ENCODE assay signal across 19 mouse cellular contexts in genomic region chr12:83578356-83578755, GRCm38 (mm10). TPM values are rescaled to one million over a fixed set of nuclear protein-coding genes. Genes with fewer than 3 reads are reported as not detected.
A peak's percentile ranks its signal among the peaks of the same experiment; 100 is the strongest.
DNase-seq lines count a peak whose midpoint lies in the region; ATAC-seq and TF ChIP-seq lines count a peak whose summit lies in the region.
"Had no signal": no experiment of that assay in that cellular context is flagged by ENCODE, and none has a peak within 500 bp of the region (broad histone marks: within the 10 kb centered on the region; RNA-seq: fewer than 3 reads in every experiment).

No protein-coding gene starts in this region.

- WGBS in liver, adult 2 months = 85% methylated on average over 2 of the region's 2 CpGs
- 81% methylated on average over 2 of the region's 2 CpGs for WGBS in intestine, embryonic 14.5 days
- 73% methylated on average over 2 of the region's 2 CpGs for WGBS in liver, embryonic 14.5 days (ENCODE audit: insufficient replicate concordance)
- 84% methylated on average over 2 of the region's 2 CpGs for WGBS in stomach, postnatal 0 days

- H3K9me3 ChIP-seq in intestine, embryonic 14.5 days (ENCODE audit: control insufficient read depth, low read length) = no peaks in the 10 kb centered on the region
- no peaks in the 10 kb centered on the region for H3K9me3 ChIP-seq in liver, embryonic 14.5 days (ENCODE audit: control insufficient read depth, low read length)
- H3K9me3 ChIP-seq in stomach, postnatal 0 days (ENCODE audit: control insufficient read depth, low read length) = no peaks in the 10 kb centered on the region
- H3K9me3 ChIP-seq: embryonic facial prominence, embryonic 12.5 days; forebrain, embryonic 15.5 days; G1E had no signal

- H3K79me2 ChIP-seq in liver, adult 2 months (ENCODE audit: control insufficient read depth, insufficient read depth, low read length) = peaks cover 20% of the 10 kb centered on the region; the same call in 1 of the 2 replicates

- H3K27ac ChIP-seq in liver, adult 2 months (replicated peaks; ENCODE audit: insufficient read depth, low read depth, low read length) = peak overlapping the region; percentile 81
- peak overlapping the region; percentile 8; the same call in 1 of the 2 replicates for H3K27ac ChIP-seq in intestine, embryonic 14.5 days (ENCODE audit: low read depth)
- peak overlapping the region; percentile 98 for H3K27ac ChIP-seq in liver, embryonic 14.5 days
- H3K27ac ChIP-seq in stomach, postnatal 0 days (replicated peaks) = peak overlapping the region; percentile 35; the same call in 1 of the 2 replicates
- H3K27ac ChIP-seq: embryonic facial prominence, embryonic 12.5 days; forebrain, embryonic 15.5 days; hindbrain, embryonic 14.5 days; kidney, postnatal 0 days had no signal

- ATAC-seq in intestine, embryonic 14.5 days (replicated peaks; ENCODE audit: low FRiP score, low TSS enrichment, low read depth) = no peak
- no peak for ATAC-seq in liver, embryonic 14.5 days (ENCODE audit: insufficient read depth)
- ATAC-seq in stomach, postnatal 0 days (ENCODE audit: low FRiP score, low TSS enrichment) = no peak
- ATAC-seq in megakaryocyte, adult 5-6 weeks (ENCODE audit: poor library complexity, severe bottlenecking) = no peak
- ATAC-seq: forebrain, embryonic 15.5 days had no signal

- TF ChIP-seq POLR2A in liver, adult 2 months (IDR thresholded peaks at IDR 0.05; ENCODE audit: extremely low read depth, insufficient read depth, low read length) = no peak

- no peak overlapping the region for H3K9ac ChIP-seq in liver, adult 2 months (ENCODE audit: low read depth, low read length)
- H3K9ac ChIP-seq in intestine, embryonic 14.5 days (ENCODE audit: low read length) = no peak overlapping the region
- peak overlapping the region; percentile 76 for H3K9ac ChIP-seq in liver, embryonic 14.5 days (replicated peaks)
- no peak overlapping the region for H3K9ac ChIP-seq in stomach, postnatal 0 days (ENCODE audit: low read length)
- H3K9ac ChIP-seq: embryonic facial prominence, embryonic 12.5 days; forebrain, embryonic 15.5 days; hindbrain, embryonic 14.5 days; lung, embryonic 14.5 days had no signal

- no peak for DNase-seq in liver, adult 2 months (ENCODE audit: extremely low read depth, low read depth, low spot score)
- DNase-seq in liver = no peak
- no peak for DNase-seq in intestine, embryonic 14.5 days (ENCODE audit: low spot score)
- no peak for DNase-seq in liver, embryonic 14.5 days (ENCODE audit: low read depth in 3 of 3, low spot score in 3 of 3)
- DNase-seq in stomach, postnatal 0 days (ENCODE audit: low spot score) = no peak
- DNase-seq in spleen, postnatal 36 days (ENCODE audit: low spot score in 2 of 2) = no peak
- DNase-seq in yolk sac, embryonic 10.5 days (ENCODE audit: low spot score) = no peak
- DNase-seq: cerebellum, adult 9-11 months; heart, postnatal 36 days; lung, embryonic 14.5 days; right cerebral cortex, postnatal 25 days; thymus, postnatal 25 days had no signal

- H3K36me3 ChIP-seq in liver, adult 2 months (ENCODE audit: control insufficient read depth, insufficient read depth, low read length) = peaks cover 26% of the 10 kb centered on the region
- H3K36me3 ChIP-seq in intestine, embryonic 14.5 days (ENCODE audit: control insufficient read depth, insufficient read depth, low read length) = peaks cover 21% of the 10 kb centered on the region
- H3K36me3 ChIP-seq in liver, embryonic 14.5 days (replicated peaks; ENCODE audit: control insufficient read depth, insufficient read depth, low read depth) = peaks cover 4% of the 10 kb centered on the region
- H3K36me3 ChIP-seq in stomach, postnatal 0 days (ENCODE audit: control insufficient read depth, insufficient read depth, low read length) = peaks cover 10% of the 10 kb centered on the region

- no peak for TF ChIP-seq EP300 in liver, embryonic 14.5 days (IDR thresholded peaks at IDR 0.05; ENCODE audit: low read depth)
- TF ChIP-seq EP300 in stomach, postnatal 0 days (optimal IDR thresholded peaks at IDR 0.05) = no peak

- no peak for TF ChIP-seq CTCF in liver, adult 2 months (IDR thresholded peaks at IDR 0.05; ENCODE audit: low read depth, low read length)
- no peak for TF ChIP-seq CTCF in liver, embryonic 14.5 days (IDR thresholded peaks at IDR 0.05; ENCODE audit: low read depth)
- no peak for TF ChIP-seq CTCF in stomach, postnatal 0 days (IDR thresholded peaks at IDR 0.05; ENCODE audit: low read depth)

- no peak overlapping the region for H3K4me2 ChIP-seq in intestine, embryonic 14.5 days (ENCODE audit: low read length)
- peak overlapping the region; percentile 77 for H3K4me2 ChIP-seq in liver, embryonic 14.5 days (ENCODE audit: low read depth)
- H3K4me2 ChIP-seq in stomach, postnatal 0 days (replicated peaks; ENCODE audit: low read depth) = no peak overlapping the region
- H3K4me2 ChIP-seq: embryonic facial prominence, embryonic 12.5 days; forebrain, embryonic 15.5 days; hindbrain, embryonic 14.5 days; lung, embryonic 14.5 days; midbrain, embryonic 11.5 days had no signal

- H3K4me3 ChIP-seq in liver, adult 2 months (ENCODE audit: insufficient read depth, low read depth, low read length) = no peak overlapping the region
- H3K4me3 ChIP-seq in intestine, embryonic 14.5 days (ENCODE audit: low read depth, low read length) = no peak overlapping the region
- H3K4me3 ChIP-seq in liver, embryonic 14.5 days (ENCODE audit: insufficient read depth in 1 of 2, low read depth in 2 of 2, low read length in 2 of 2) = peak overlapping the region in 1 of 2 experiments; percentile 38; a peak in 2 of 4 replicates
- H3K4me3 ChIP-seq in stomach, postnatal 0 days (ENCODE audit: low read depth, low read length) = no peak overlapping the region
- H3K4me3 ChIP-seq: embryonic facial prominence, embryonic 12.5 days; forebrain, embryonic 15.5 days had no signal

- peaks cover 32% of the 10 kb centered on the region for H3K4me1 ChIP-seq in liver, adult 2 months (ENCODE audit: control insufficient read depth, insufficient read depth, low read length)
- H3K4me1 ChIP-seq in intestine, embryonic 14.5 days (replicated peaks; ENCODE audit: control insufficient read depth, insufficient read depth, low read length) = 0 out of 2 replicates have a peak, but pooled peaks cover 3% of the 10 kb centered on the region
- peaks cover 33 to 38% of the 10 kb centered on the region in 2 experiments for H3K4me1 ChIP-seq in liver, embryonic 14.5 days (replicated peaks; ENCODE audit: control insufficient read depth in 2 of 2, insufficient read depth in 2 of 2, low read length in 1 of 2)
- H3K4me1 ChIP-seq in stomach, postnatal 0 days (replicated peaks; ENCODE audit: control insufficient read depth, insufficient read depth) = no peaks in the 10 kb centered on the region
- H3K4me1 ChIP-seq: embryonic facial prominence, embryonic 12.5 days; forebrain, embryonic 15.5 days had no signal

- no peaks in the 10 kb centered on the region for H3K27me3 ChIP-seq in liver, adult 2 months (ENCODE audit: control insufficient read depth, insufficient read depth, low read length)
- H3K27me3 ChIP-seq in intestine, embryonic 14.5 days (replicated peaks; ENCODE audit: control insufficient read depth, insufficient read depth, low read length) = no peaks in the 10 kb centered on the region
- no peaks in the 10 kb centered on the region for H3K27me3 ChIP-seq in liver, embryonic 14.5 days (ENCODE audit: control insufficient read depth, insufficient read depth, low read length)
- no peaks in the 10 kb centered on the region for H3K27me3 ChIP-seq in stomach, postnatal 0 days (ENCODE audit: control insufficient read depth, insufficient read depth, low read length)
- H3K27me3 ChIP-seq: embryonic facial prominence, embryonic 12.5 days; forebrain, embryonic 15.5 days had no signal

RNA-seq across cellular contexts. Expression of gene Zfyve1, which starts 18.7 kb away (rescaled TPM):
- total RNA-seq in liver, adult 2 months (2014; rRNA removed) = 52.0 and 57.7 TPM in 2 replicates
- polyA plus RNA-seq in liver, adult 2 months (2012; rRNA removed) = 37.9 and 40.9 TPM in 2 replicates
- polyA plus RNA-seq in intestine, embryonic 14.5 days (2014; fragmentation: Nextera tagmentation; extraction: Ambion mirVana) = 14.0 and 16.7 TPM in 2 replicates
- 6.3 and 7.0 TPM in 2 replicates for polyA plus RNA-seq in liver, embryonic 14.5 days (2012; rRNA removed)
- polyA plus RNA-seq in liver, embryonic 14.5 days (2014; fragmentation: Nextera tagmentation; extraction: Ambion mirVana) = 4.8 and 5.4 TPM in 2 replicates
- polyA plus RNA-seq in stomach, postnatal 0 days (2015; fragmentation: Nextera tagmentation; extraction: Ambion mirVana) = 7.6 and 8.2 TPM in 2 replicates
- 8.3 and 10.1 TPM in 2 replicates for total RNA-seq in megakaryocyte, adult 5-6 weeks (2015)
- total RNA-seq in megakaryocyte, adult 5-6 weeks (2017) = 13.6 and 18.8 TPM in 2 replicates

RNA-seq across cellular contexts. Expression of gene Rbm25, which starts 52.7 kb away (rescaled TPM):
- total RNA-seq in liver, adult 2 months (2014; rRNA removed) = 69.1 and 78.1 TPM in 2 replicates
- polyA plus RNA-seq in liver, adult 2 months (2012; rRNA removed) = 10.7 and 16.9 TPM in 2 replicates
- polyA plus RNA-seq in intestine, embryonic 14.5 days (2014; fragmentation: Nextera tagmentation; extraction: Ambion mirVana) = 232 and 252 TPM in 2 replicates
- polyA plus RNA-seq in liver, embryonic 14.5 days (2012; rRNA removed) = 26.4 and 41.9 TPM in 2 replicates
- polyA plus RNA-seq in liver, embryonic 14.5 days (2014; fragmentation: Nextera tagmentation; extraction: Ambion mirVana) = 74.4 and 80.7 TPM in 2 replicates
- 105 and 115 TPM in 2 replicates for polyA plus RNA-seq in stomach, postnatal 0 days (2015; fragmentation: Nextera tagmentation; extraction: Ambion mirVana)
- total RNA-seq in megakaryocyte, adult 5-6 weeks (2015) = 117 and 145 TPM in 2 replicates
- total RNA-seq in megakaryocyte, adult 5-6 weeks (2017) = 127 and 162 TPM in 2 replicates

RNA-seq across cellular contexts. Expression of gene Dcaf4, which starts 58.1 kb away (rescaled TPM):
- 3.0 and 3.5 TPM in 2 replicates for total RNA-seq in liver, adult 2 months (2014; rRNA removed)
- polyA plus RNA-seq in liver, adult 2 months (2012; rRNA removed) = 3.8 and 5.4 TPM in 2 replicates
- 31.5 and 33.2 TPM in 2 replicates for polyA plus RNA-seq in intestine, embryonic 14.5 days (2014; fragmentation: Nextera tagmentation; extraction: Ambion mirVana)
- 9.4 and 9.5 TPM in 2 replicates for polyA plus RNA-seq in liver, embryonic 14.5 days (2012; rRNA removed)
- 9.8 and 12.6 TPM in 2 replicates for polyA plus RNA-seq in liver, embryonic 14.5 days (2014; fragmentation: Nextera tagmentation; extraction: Ambion mirVana)
- polyA plus RNA-seq in stomach, postnatal 0 days (2015; fragmentation: Nextera tagmentation; extraction: Ambion mirVana) = 19.7 and 21.6 TPM in 2 replicates
- total RNA-seq in megakaryocyte, adult 5-6 weeks (2015) = 3.5 and 5.8 TPM in 2 replicates
- 5.1 and 5.4 TPM in 2 replicates for total RNA-seq in megakaryocyte, adult 5-6 weeks (2017)

Comparison
In these comparisons a context has a peak if more than half of its experiments do, and no peak if none do; other contexts are left out.
1. H3K27ac ChIP-seq: peak in every context shown above with its lines; median percentile 98 in liver, embryonic 14.5 days; 81 in liver, adult 2 months; 35 in stomach, postnatal 0 days; 8 in intestine, embryonic 14.5 days.